Comparison of ENCODE assay signal across 26 mouse cellular contexts in genomic region chr9:119260825-119261224, GRCm38 (mm10). TPM values are rescaled to one million over a fixed set of nuclear protein-coding genes. Genes with fewer than 3 reads are reported as not detected.
A peak's percentile ranks its signal among the peaks of the same experiment; 100 is the strongest.
DNase-seq lines count a peak whose midpoint lies in the region; ATAC-seq and TF ChIP-seq lines count a peak whose summit lies in the region.
"Had no signal": no experiment of that assay in that cellular context is flagged by ENCODE, and none has a peak within 500 bp of the region (broad histone marks: within the 10 kb centered on the region; RNA-seq: fewer than 3 reads in every experiment).

No protein-coding gene starts in this region.

- no peak for ATAC-seq in liver, postnatal 0 days
- ATAC-seq in intestine, embryonic 15.5 days = no peak
- ATAC-seq: activated CD4-positive, CD25-positive, alpha-beta regulatory T cell, adult 4 months; CD4-positive, CD25-positive, alpha-beta regulatory T cell, adult 4 months; Patski had no signal

- TF ChIP-seq EP300 in liver, postnatal 0 days (IDR thresholded peaks at IDR 0.05; ENCODE audit: low read depth) = no peak
- peak; percentile 44; the same call in 1 of the 2 replicates for TF ChIP-seq EP300 in CH12.LX (IDR thresholded peaks at IDR 0.05; ENCODE audit: low read length)

- no peak overlapping the region for H3K9ac ChIP-seq in liver, postnatal 0 days (replicated peaks)
- no peak overlapping the region for H3K9ac ChIP-seq in CH12.LX (ENCODE audit: insufficient read depth, low read depth)
- H3K9ac ChIP-seq in intestine, embryonic 15.5 days = no peak overlapping the region

- H3K9me3 ChIP-seq in heart, embryonic 10.5 days = no peaks in the 10 kb centered on the region
- no peaks in the 10 kb centered on the region for H3K9me3 ChIP-seq in liver, postnatal 0 days (ENCODE audit: low read length)
- H3K9me3 ChIP-seq in CH12.LX (replicated peaks; ENCODE audit: low read length) = no peaks in the 10 kb centered on the region
- H3K9me3 ChIP-seq in intestine, embryonic 15.5 days = no peaks in the 10 kb centered on the region
- H3K9me3 ChIP-seq: G1E had no signal

- dilution Hi-C loops in CH12.LX (cut with MboI; ENCODE audit: extremely low pct_ligation_motif_present, extremely low pct_unique_long_range_greater_than_20kb, low sequenced_read_pairs) = no loop called here

- 97% methylated on average over 2 of the region's 2 CpGs for WGBS in heart, embryonic 10.5 days
- 90% methylated on average over 2 of the region's 2 CpGs for WGBS in liver, postnatal 0 days (ENCODE audit: insufficient replicate concordance)
- 96% methylated on average over 2 of the region's 2 CpGs for WGBS in intestine, embryonic 15.5 days

- in situ Hi-C loops in CH12.LX (cut with MboI; ENCODE audit: low pct_ligation_motif_present, low pct_unique_long_range_greater_than_20kb, low sequenced_read_pairs) = no loop called here

- TF ChIP-seq CTCF in liver, postnatal 0 days (IDR thresholded peaks at IDR 0.05; ENCODE audit: low read depth) = no peak
- no peak for TF ChIP-seq CTCF in CH12.LX (conservative IDR thresholded peaks at IDR 0.05 in 1 of 2, IDR thresholded peaks at IDR 0.05 in 1 of 2; ENCODE audit: low read depth in 2 of 2, low read length in 2 of 2)

- no peak for TF ChIP-seq RAD21 in CH12.LX (IDR thresholded peaks at IDR 0.05; ENCODE audit: low read depth, low read length)

- intact Hi-C loops in heart, postnatal 25 days (cut with DNase I) = no loop called here

- H3K4me1 ChIP-seq in heart, embryonic 10.5 days = no peaks in the 10 kb centered on the region
- H3K4me1 ChIP-seq in liver, postnatal 0 days (ENCODE audit: insufficient read depth) = no peaks in the 10 kb centered on the region
- peaks cover 24 to 78% of the 10 kb centered on the region in 2 experiments for H3K4me1 ChIP-seq in CH12.LX (ENCODE audit: control insufficient read depth in 1 of 2, insufficient read depth in 2 of 2)
- H3K4me1 ChIP-seq in intestine, embryonic 15.5 days (replicated peaks) = no peaks in the 10 kb centered on the region

- H3K4me2 ChIP-seq in liver, postnatal 0 days (ENCODE audit: low read depth, low read length) = no peak overlapping the region
- H3K4me2 ChIP-seq in CH12.LX (ENCODE audit: insufficient read depth, low read depth, poor library complexity, severe bottlenecking) = no peak overlapping the region
- H3K4me2 ChIP-seq in intestine, embryonic 15.5 days (replicated peaks) = no peak overlapping the region

- no peak for TF ChIP-seq POLR2A in CH12.LX (IDR thresholded peaks at IDR 0.05; ENCODE audit: low read depth, low read length)

- H3K27me3 ChIP-seq in heart, embryonic 10.5 days (ENCODE audit: insufficient read depth, poor library complexity, severe bottlenecking) = no peaks in the 10 kb centered on the region
- no peaks in the 10 kb centered on the region for H3K27me3 ChIP-seq in liver, postnatal 0 days (ENCODE audit: insufficient read depth, low read length)
- H3K27me3 ChIP-seq in CH12.LX (replicated peaks) = no peaks in the 10 kb centered on the region
- no peaks in the 10 kb centered on the region for H3K27me3 ChIP-seq in intestine, embryonic 15.5 days (replicated peaks)
- H3K27me3 ChIP-seq: Patski had no signal

- no peak overlapping the region for H3K27ac ChIP-seq in heart, embryonic 10.5 days
- H3K27ac ChIP-seq in liver, postnatal 0 days (ENCODE audit: low read depth) = no peak overlapping the region
- no peak overlapping the region for H3K27ac ChIP-seq in CH12.LX (ENCODE audit: insufficient read depth, low read depth)
- no peak overlapping the region for H3K27ac ChIP-seq in intestine, embryonic 15.5 days

- peaks cover 79% of the 10 kb centered on the region for H3K36me3 ChIP-seq in heart, embryonic 10.5 days
- H3K36me3 ChIP-seq in liver, postnatal 0 days (replicated peaks; ENCODE audit: insufficient read depth, low read length) = peaks cover 49% of the 10 kb centered on the region
- peaks cover 17 to 52% of the 10 kb centered on the region in 2 experiments for H3K36me3 ChIP-seq in CH12.LX (replicated peaks in 1 of 2; ENCODE audit: control insufficient read depth in 1 of 2, insufficient read depth in 1 of 2, low read length in 1 of 2)
- peaks cover 15% of the 10 kb centered on the region for H3K36me3 ChIP-seq in intestine, embryonic 15.5 days

- no peak overlapping the region for H3K4me3 ChIP-seq in heart, embryonic 10.5 days
- H3K4me3 ChIP-seq in liver, postnatal 0 days (ENCODE audit: low read depth, low read length) = no peak overlapping the region
- no peak overlapping the region for H3K4me3 ChIP-seq in CH12.LX (replicated peaks in 1 of 3; ENCODE audit: low read depth in 2 of 3, low read length in 2 of 3, poor library complexity in 1 of 3)
- H3K4me3 ChIP-seq in intestine, embryonic 15.5 days (replicated peaks) = no peak overlapping the region

- no peaks in the 10 kb centered on the region for H3K79me2 ChIP-seq in CH12.LX (replicated peaks; ENCODE audit: control insufficient read depth, extremely low read depth, insufficient read depth, poor library complexity, severe bottlenecking)

- peak; percentile 11 for DNase-seq in heart, embryonic 10.5 days (ENCODE audit: low spot score)
- DNase-seq in heart, postnatal 25 days (ENCODE audit: low spot score) = no peak
- peak; percentile 3 for DNase-seq in liver, postnatal 0 days
- DNase-seq in liver (no peak), A20 (ENCODE audit: low read depth, low spot score) (peak; percentile 59), CH12.LX (ENCODE audit: extremely low read depth) (no peak)
- no peak for DNase-seq in right cerebral cortex, postnatal 4 days
- DNase-seq: adrenal gland, adult 2 months; adrenal gland, adult 8-10 months; adrenal gland, postnatal 10 days; adrenal gland, postnatal 14 days; adrenal gland, postnatal 25 days; adrenal gland, postnatal 36 days; B cell, adult 2 months; cerebellum, adult 11 months; cerebellum, adult 11-12 months; cerebellum, adult 18-20 months; cerebellum, adult 2 months had no signal

TF ChIP-seq in CH12.LX, 34 proteins besides CTCF, POLR2A, EP300 and RAD21:
- no peak for TF ChIP-seq ZC3H11A (IDR thresholded peaks at IDR 0.05; ENCODE audit: low read depth, low read length)
- TF ChIP-seq PAX5 (IDR thresholded peaks at IDR 0.05; ENCODE audit: low read length) = no peak
- peak; percentile 59 for TF ChIP-seq IRF4 (IDR thresholded peaks at IDR 0.05; ENCODE audit: low read depth, low read length)
- TF ChIP-seq ZMIZ1 (IDR thresholded peaks at IDR 0.05; ENCODE audit: low read depth, low read length) = no peak
TF ChIP-seq in CH12.LX: peak in this region for 1.

RNA-seq across cellular contexts. Expression of gene Slc22a13, which starts 51.9 kb away (rescaled TPM):
- polyA plus RNA-seq in heart, embryonic 10.5 days (2016; fragmentation: Nextera tagmentation; extraction: Ambion mirVana) = not detected in 2 replicates
- total RNA-seq in heart, postnatal 25 days (2021) = not detected
- not detected in 2 replicates for polyA plus RNA-seq in liver, postnatal 0 days (2015; fragmentation: Nextera tagmentation; extraction: Ambion mirVana)
- total RNA-seq in CH12.LX (2012; rRNA removed) = not detected in 2 replicates
- not detected in 2 replicates for total RNA-seq in CH12.LX (2014; rRNA removed)
- not detected in 2 replicates for polyA plus RNA-seq in CH12.LX (2012; ENCODE audit: insufficient read length, low read depth)
- polyA plus RNA-seq in intestine, embryonic 15.5 days (2015; fragmentation: Nextera tagmentation; extraction: Ambion mirVana) = not detected in 2 replicates
- total RNA-seq: adrenal gland, adult 18-20 months; adrenal gland, adult 2 months; adrenal gland, adult 8-10 months; adrenal gland, postnatal 10 days; adrenal gland, postnatal 14 days; adrenal gland, postnatal 25 days; adrenal gland, postnatal 36 days; G1E; MEL had no signal
- polyA plus RNA-seq: activated CD4-positive, CD25-positive, alpha-beta regulatory T cell, adult 4 months; adrenal gland, adult 2 months; C2C12; CD4-positive, CD25-positive, alpha-beta regulatory T cell, adult 4 months; cerebellum, adult 2 months; G1E had no signal

Comparison
In these comparisons a context has a peak if more than half of its experiments do, and no peak if none do; other contexts are left out.
1. DNase-seq: peak in heart, embryonic 10.5 days (single experiment), liver, postnatal 0 days (single experiment) and A20 (single experiment); none in heart, postnatal 25 days (single experiment), liver (single experiment), CH12.LX (single experiment) and right cerebral cortex, postnatal 4 days (single experiment).